Mouse (Mus musculus) cerebellum, adult 2 months (tissue): ENCODE data around the gene Stap1. TPM values are rescaled to one million over a fixed set of nuclear protein-coding genes. Genes with fewer than 3 reads are reported as not detected.

Source experiments
- DNase-seq, 2 experiments: peaks; one replicate each; pipeline ENCODE4 v3.0.0; 2021
- H3K27ac ChIP-seq: fragments of 200-500 bp; 2 replicates; pipeline ENCODE4 v1.5.1; 2012; ENCODE audit warnings: low read length, control low read depth, inconsistent platforms; ENCODE audit not compliant: insufficient read depth
- H3K27me3 ChIP-seq: fragments of 200-500 bp; 2 replicates; pipeline ENCODE4 v1.6.1; 2012; ENCODE audit warnings: inconsistent platforms, mild to moderate bottlenecking, low read length, moderate library complexity; ENCODE audit not compliant: control insufficient read depth, insufficient read depth
- H3K4me1 ChIP-seq: fragments of 200-500 bp; 2 replicates; pipeline ENCODE4 v1.6.1; 2011; ENCODE audit warnings: low read length; ENCODE audit not compliant: control insufficient read depth, insufficient read depth
- H3K4me3 ChIP-seq: fragments of 200-500 bp; replicated peaks from 2 replicates; pipeline ENCODE3; 2011; ENCODE audit warnings: mild to moderate bottlenecking, low read depth, low read length, control low read depth; ENCODE audit not compliant: insufficient read depth
- CTCF ChIP-seq: fragments of 200-500 bp; IDR thresholded peaks from 2 replicates; pipeline ENCODE4 v1.5.1; 2011; ENCODE audit warnings: low read depth, mild to moderate bottlenecking, control low read depth, low read length, moderate library complexity, borderline replicate concordance; ENCODE audit not compliant: insufficient read depth
- POLR2A ChIP-seq: fragments of 200-500 bp; IDR thresholded peaks from 2 replicates; pipeline ENCODE4 v1.6.1; 2011; ENCODE audit warnings: low read length, control low read depth, borderline replicate concordance; ENCODE audit not compliant: insufficient read depth
- WGBS: fragments of 180-500 bp; shearing (Covaris S2); methylation state at CpG from one replicate; pipeline ENCODE4 v1.1.7; 2018; 5-methylcytosine and 5-hydroxymethylcytosine counted together
- polyA plus RNA-seq: library from polyadenylated mRNA; depleted of rRNA; stranded (reverse); fragments of >200 nt; gene quantifications from 2 replicates; pipeline ENCODE4 v1.2.3, GENCODE M21; 2012; rRNA removed

Gene Stap1
- 0.21 TPM in 1 of 2 replicates, not detected in the other for polyA plus RNA-seq

GRCm38 (mm10) chr5:86071538-86071937 lies at the start of gene Stap1:
Stap1 (plus strand) TSS chr5:86071746.
- no peak for DNase-seq
- Histone ChIP-seq H3K4me3 (no peak within 1 kb of the TSS), H3K27me3 (no peaks in the 10 kb centered on the region), H3K4me1 (no peaks in the 10 kb centered on the region), H3K27ac (no peak within 1 kb of the TSS)
- 79% methylated on average over 7 of the region's 7 CpGs for WGBS
- TF ChIP-seq CTCF = no peak
- no peak for TF ChIP-seq POLR2A

GRCm38 (mm10) chr5:86029820-86030219 lies 41.7 kb upstream of the Stap1 start:
- 69% methylated on average over 2 of the region's 2 CpGs for WGBS
- peak; percentile 26 to 74 for DNase-seq

GRCm38 (mm10) chr5:86063501-86063900 lies 8.0 kb upstream of the Stap1 start:
- no peak for TF ChIP-seq POLR2A
- TF ChIP-seq CTCF = no peak
- Histone ChIP-seq H3K4me1 (no peaks in the 10 kb centered on the region), H3K4me3 (no peak overlapping the region), H3K27me3 (no peaks in the 10 kb centered on the region), H3K27ac (no peak overlapping the region)
- 100% methylated on average over 1 of the region's 1 CpGs for WGBS
- no peak for DNase-seq

More at GRCm38 (mm10) chr5:86029820-86030219, 41.7 kb upstream of the Stap1 start:
- TF ChIP-seq CTCF (no peak), POLR2A (no peak)
- Histone ChIP-seq H3K4me1 (no peaks in the 10 kb centered on the region), H3K27ac (no peak overlapping the region), H3K4me3 (no peak overlapping the region), H3K27me3 (no peaks in the 10 kb centered on the region)

- no peaks in the 10 kb centered on the region for H3K27me3 ChIP-seq
- TF ChIP-seq CTCF = no peak
- TF ChIP-seq POLR2A = 0 out of 2 replicates have a peak, but pooled peaks have one; percentile 13
- WGBS = under 1% methylated on average over 60 of the region's 60 CpGs
- no peaks in the 10 kb centered on the region for H3K4me1 ChIP-seq
- peak within 1 kb of the TSS; percentile 60; the same call in 1 of the 2 replicates for H3K27ac ChIP-seq
- H3K4me3 ChIP-seq = peak within 1 kb of the TSS; percentile 80
- DNase-seq = peak; percentile 94 to 95
These were observed 6.3 kb upstream of the Stap1 start, which contains the start of gene Cenpc1 for GRCm38 (mm10) chr5:86065101-86065875. Cenpc1 (minus strand) TSS chr5:86065583.

GRCm38 (mm10) chr5:86065876-86066550 lies 5.5 kb upstream of the Stap1 start:
- WGBS = 1% methylated on average over 17 of the region's 17 CpGs
- no peak for DNase-seq
- Histone ChIP-seq H3K27me3 (no peaks in the 10 kb centered on the region), H3K4me3 (peak overlapping the region; percentile 80), H3K27ac (no peak overlapping the region), H3K4me1 (no peaks in the 10 kb centered on the region)
- no peak for TF ChIP-seq POLR2A
- TF ChIP-seq CTCF = no peak

- WGBS = under 1% methylated on average over 17 of the region's 17 CpGs
- H3K4me3 ChIP-seq = peak overlapping the region; percentile 58
- TF ChIP-seq CTCF = peak; percentile 73
- no peak for TF ChIP-seq POLR2A
- no peak overlapping the region for H3K27ac ChIP-seq
- no peaks in the 10 kb centered on the region for H3K27me3 ChIP-seq
- peak; percentile 77 to 83 for DNase-seq
- H3K4me1 ChIP-seq = no peaks in the 10 kb centered on the region
These were observed 5.0 kb upstream of the Stap1 start for GRCm38 (mm10) chr5:86066551-86066929.

GRCm38 (mm10) chr5:86068451-86068850 lies 3.1 kb upstream of the Stap1 start:
- H3K27me3 ChIP-seq = no peaks in the 10 kb centered on the region
- no peak for DNase-seq
- H3K4me3 ChIP-seq = no peak overlapping the region
- WGBS = 93% methylated on average over 3 of the region's 3 CpGs
- H3K4me1 ChIP-seq = no peaks in the 10 kb centered on the region
- TF ChIP-seq POLR2A = no peak
- TF ChIP-seq CTCF = no peak
- H3K27ac ChIP-seq = no peak overlapping the region

GRCm38 (mm10) chr5:86069121-86069520 lies 2.4 kb upstream of the Stap1 start:
- no peak for DNase-seq
- TF ChIP-seq POLR2A (no peak), CTCF (no peak)
- Histone ChIP-seq H3K27ac (no peak overlapping the region), H3K4me3 (no peak overlapping the region), H3K4me1 (no peaks in the 10 kb centered on the region), H3K27me3 (no peaks in the 10 kb centered on the region)
- WGBS = 76% methylated on average over 6 of the region's 6 CpGs
